In the genomic region with DNA sequence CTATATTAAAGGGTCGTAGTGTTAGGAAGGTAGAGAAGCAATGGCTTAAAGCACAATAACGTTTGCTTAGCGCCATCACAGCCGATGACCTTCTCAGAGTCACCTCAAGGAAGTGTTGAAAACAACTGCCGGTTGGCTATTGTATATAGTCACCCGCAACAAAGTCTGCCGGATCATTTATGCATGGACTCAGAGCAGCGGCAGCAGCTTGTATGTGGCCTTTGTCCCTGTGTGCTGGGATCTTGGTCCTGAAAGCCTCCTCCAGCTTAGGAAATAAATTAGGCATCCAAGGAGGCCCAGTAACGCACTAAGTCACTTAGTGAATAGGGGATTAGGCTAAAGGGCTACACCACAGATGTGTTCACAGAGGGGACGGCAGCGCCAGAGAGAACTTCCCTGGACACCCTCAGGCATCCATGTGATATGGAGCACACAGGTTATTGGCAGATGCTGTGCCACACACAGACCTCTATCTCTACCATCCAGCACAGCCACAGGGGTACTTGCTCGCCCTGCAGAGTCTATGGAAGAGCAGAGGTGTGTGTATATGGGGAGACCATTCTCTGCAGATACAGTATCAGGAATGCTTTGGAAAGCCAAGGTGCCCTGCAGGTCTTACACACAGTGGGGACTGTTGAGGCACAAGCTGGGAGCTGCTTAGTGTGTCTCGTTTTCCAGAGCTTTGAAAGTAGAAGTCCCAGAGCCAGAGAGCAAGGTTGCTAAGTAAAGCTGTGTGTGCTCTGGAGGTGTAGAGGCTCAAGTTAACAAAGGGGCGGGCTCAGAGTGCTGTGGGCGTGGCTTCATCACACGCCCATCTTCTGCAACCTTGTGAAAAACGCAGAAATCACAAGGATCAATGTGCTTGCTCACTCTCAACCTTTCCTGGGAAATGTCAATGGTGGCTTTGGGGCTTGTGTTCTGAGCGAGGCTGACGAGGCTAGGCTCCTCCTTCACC, we compare ENCODE assay signal across 9 mouse cellular contexts. TPM values are rescaled to one million over a fixed set of nuclear protein-coding genes. Genes with fewer than 3 reads are reported as not detected.
DNase-seq lines count a peak whose midpoint lies in the region; ATAC-seq lines count a peak whose summit lies in the region.
"Had no signal": no experiment of that assay in that cellular context is flagged by ENCODE, and none has a peak within 500 bp of the region (broad histone marks: within the 10 kb centered on the region; RNA-seq: fewer than 3 reads in every experiment).

No protein-coding gene starts in this region.

- 44% methylated on average over 19 of the region's 19 CpGs for WGBS in embryonic facial prominence, embryonic 13.5 days
- WGBS in limb, embryonic 12.5 days, result 54% methylated on average over 19 of the region's 19 CpGs
- WGBS in midbrain, embryonic 16.5 days, result 18% methylated on average over 19 of the region's 19 CpGs

- H3K9me3 ChIP-seq in embryonic facial prominence, embryonic 13.5 days, result no peaks in the 10 kb centered on the region
- H3K9me3 ChIP-seq in limb, embryonic 12.5 days, result no peaks in the 10 kb centered on the region
- no peaks in the 10 kb centered on the region for H3K9me3 ChIP-seq in midbrain, embryonic 16.5 days (replicated peaks; ENCODE audit: control insufficient read depth, low read length, poor library complexity, severe bottlenecking)
- H3K9me3 ChIP-seq: heart, embryonic 10.5 days had no signal

- H3K36me3 ChIP-seq in embryonic facial prominence, embryonic 13.5 days, result no peaks in the 10 kb centered on the region
- no peaks in the 10 kb centered on the region for H3K36me3 ChIP-seq in limb, embryonic 12.5 days
- no peaks in the 10 kb centered on the region for H3K36me3 ChIP-seq in midbrain, embryonic 16.5 days (ENCODE audit: control insufficient read depth, insufficient read depth, low read length)
- H3K36me3 ChIP-seq: heart, embryonic 10.5 days had no signal

- no peak overlapping the region for H3K4me3 ChIP-seq in embryonic facial prominence, embryonic 13.5 days
- no peak overlapping the region for H3K4me3 ChIP-seq in limb, embryonic 12.5 days (replicated peaks)
- H3K4me3 ChIP-seq in midbrain, embryonic 16.5 days (ENCODE audit: low read depth, low read length), result no peak overlapping the region
- H3K4me3 ChIP-seq: heart, embryonic 10.5 days had no signal

- peak overlapping the region; percentile 72; the same call in 1 of the 2 replicates for H3K27ac ChIP-seq in embryonic facial prominence, embryonic 13.5 days
- H3K27ac ChIP-seq in limb, embryonic 12.5 days, result no peak overlapping the region
- no peak overlapping the region for H3K27ac ChIP-seq in midbrain, embryonic 16.5 days (ENCODE audit: low read length)
- H3K27ac ChIP-seq: heart, embryonic 10.5 days had no signal

- no peaks in the 10 kb centered on the region for H3K27me3 ChIP-seq in embryonic facial prominence, embryonic 13.5 days
- no peaks in the 10 kb centered on the region for H3K27me3 ChIP-seq in limb, embryonic 12.5 days
- no peaks in the 10 kb centered on the region for H3K27me3 ChIP-seq in midbrain, embryonic 16.5 days (ENCODE audit: control insufficient read depth, insufficient read depth, low read depth, low read length)

- H3K4me2 ChIP-seq in embryonic facial prominence, embryonic 13.5 days, result peak overlapping the region; percentile 33; the same call in 1 of the 2 replicates
- no peak overlapping the region; the same call in 1 of the 2 replicates for H3K4me2 ChIP-seq in limb, embryonic 12.5 days
- no peak overlapping the region for H3K4me2 ChIP-seq in midbrain, embryonic 16.5 days (ENCODE audit: low read length)

- DNase-seq in kidney, postnatal 4 days, result peak; percentile 31 to 46
- DNase-seq in kidney, postnatal 25 days, result no peak
- no peak for DNase-seq in adrenal gland, adult 18-20 months (ENCODE audit: low spot score in 2 of 2)
- no peak for DNase-seq in ovary, postnatal 10 days (ENCODE audit: low spot score)

- H3K4me1 ChIP-seq in embryonic facial prominence, embryonic 13.5 days, result peaks cover 32% of the 10 kb centered on the region
- H3K4me1 ChIP-seq in limb, embryonic 12.5 days (replicated peaks), result peaks cover 24% of the 10 kb centered on the region
- no peaks in the 10 kb centered on the region for H3K4me1 ChIP-seq in midbrain, embryonic 16.5 days (ENCODE audit: control insufficient read depth, insufficient read depth, low read length)

- ATAC-seq in embryonic facial prominence, embryonic 13.5 days (ENCODE audit: insufficient number of reproducible peaks, insufficient read depth, low FRiP score, low TSS enrichment, low read depth), result 0 out of 2 replicates have a peak, but pooled peaks have one; percentile 52
- 0 out of 2 replicates have a peak, but pooled peaks have one; percentile 38 for ATAC-seq in limb, embryonic 12.5 days (ENCODE audit: insufficient number of reproducible peaks, insufficient read depth, low FRiP score, low TSS enrichment, low read depth)
- peak; percentile 46; the same call in 1 of the 2 replicates for ATAC-seq in midbrain, embryonic 16.5 days
- no peak for ATAC-seq in megakaryocyte-erythroid progenitor cell, adult 5-6 weeks (replicated peaks; ENCODE audit: low FRiP score, low TSS enrichment, poor library complexity, severe bottlenecking)

- no peak overlapping the region for H3K9ac ChIP-seq in embryonic facial prominence, embryonic 13.5 days
- H3K9ac ChIP-seq in limb, embryonic 12.5 days (replicated peaks), result no peak overlapping the region
- no peak overlapping the region for H3K9ac ChIP-seq in midbrain, embryonic 16.5 days (ENCODE audit: low read depth, low read length)

RNA-seq across cellular contexts. Expression of a gene that starts 34.7 kb away (rescaled TPM):
- polyA plus RNA-seq in embryonic facial prominence, embryonic 13.5 days (2015; fragmentation: Nextera tagmentation; extraction: Ambion mirVana), result 3.3 TPM in 2 replicates
- polyA plus RNA-seq in limb, embryonic 12.5 days (2016; fragmentation: Nextera tagmentation; extraction: Ambion mirVana), result 1.6 and 2.5 TPM in 2 replicates
- 0.30 and 0.32 TPM in 2 replicates for polyA plus RNA-seq in midbrain, embryonic 16.5 days (2015; fragmentation: Nextera tagmentation; extraction: Ambion mirVana)
- total RNA-seq in adrenal gland, adult 18-20 months (2021), result under 1 TPM; 0.10 to 0.22 TPM
- not detected in 2 replicates for total RNA-seq in megakaryocyte-erythroid progenitor cell, adult 5-6 weeks (2014; fragmentation: Nextera tagmentation)
- not detected in 2 replicates for total RNA-seq in megakaryocyte-erythroid progenitor cell, adult 5-6 weeks (2017)

Comparison
In these comparisons a context has a peak if more than half of its experiments do, and no peak if none do; other contexts are left out.
1. DNase-seq: peak in kidney, postnatal 4 days (2 of 2); none in kidney, postnatal 25 days (0 of 2), adrenal gland, adult 18-20 months (0 of 2) and ovary, postnatal 10 days (single experiment).